Mouse (Mus musculus) liver, embryonic 16.5 days (tissue): Measurements from ENCODE around the gene Ccdc82. TPM values are rescaled to one million over a fixed set of nuclear protein-coding genes. Genes with fewer than 3 reads are reported as not detected.
A peak's percentile ranks its signal among the peaks of the same experiment; 100 is the strongest.

ENCODE experiments used
- ATAC-seq: fragments of 200-750 bp; cut with Nextera tagmentation; 2 replicates; pipeline ENCODE4 v1.8.0; 2017; ENCODE audit warnings: low read depth, mild to moderate bottlenecking, moderate number of reproducible peaks, moderate library complexity
- H3K27ac ChIP-seq: fragments of 300-500 bp; sonication (generic); 2 replicates; pipeline ENCODE4 v1.5.1; 2014; ENCODE audit warnings: mild to moderate bottlenecking, low read length
- H3K27me3 ChIP-seq: fragments of 300-500 bp; sonication (generic); 2 replicates; pipeline ENCODE4 v1.6.1; 2014; ENCODE audit warnings: low read depth, low read length, mixed read lengths; ENCODE audit not compliant: control insufficient read depth, insufficient read depth
- H3K36me3 ChIP-seq: fragments of 300-500 bp; sonication (generic); 2 replicates; pipeline ENCODE4 v1.6.1; 2014; ENCODE audit warnings: mild to moderate bottlenecking; ENCODE audit not compliant: control insufficient read depth, insufficient read depth
- H3K4me1 ChIP-seq: fragments of 300-500 bp; sonication (generic); 2 replicates; pipeline ENCODE4 v1.6.1; 2014; ENCODE audit warnings: low read depth, low read length, mixed read lengths; ENCODE audit not compliant: control insufficient read depth
- H3K4me2 ChIP-seq: fragments of 300-500 bp; sonication (generic); 2 replicates; pipeline ENCODE4 v1.6.1; 2014; ENCODE audit warnings: low read depth, low read length, mixed read lengths
- H3K4me3 ChIP-seq: fragments of 300-500 bp; sonication (generic); 2 replicates; pipeline ENCODE4 v1.5.1; 2014; ENCODE audit warnings: low read depth, mild to moderate bottlenecking, low read length
- H3K9ac ChIP-seq: fragments of 300-500 bp; sonication (generic); 2 replicates; pipeline ENCODE4 v1.6.1; 2014; ENCODE audit warnings: low read depth, low read length
- H3K9me3 ChIP-seq: fragments of 300-500 bp; sonication (generic); replicated peaks from 2 replicates; pipeline ENCODE4 v1.6.1; 2016; ENCODE audit warnings: low read length; ENCODE audit not compliant: control insufficient read depth
- WGBS: fragments of 180-500 bp; shearing (Covaris S2); extraction: QIAGEN DNeasy Blood & Tissue Kit; methylation state at CpG from one replicate; pipeline ENCODE4 v1.1.7; 2014; ENCODE audit not compliant: insufficient replicate concordance; 5-methylcytosine and 5-hydroxymethylcytosine counted together
- polyA plus RNA-seq: library from polyadenylated mRNA; unstranded; fragments of >200 nt; fragmentation: Nextera tagmentation; extraction: Ambion mirVana; gene quantifications from 2 replicates; pipeline ENCODE4 v1.2.1, GENCODE M21; 2015

Gene Ccdc82
- polyA plus RNA-seq = 8.8 and 9.7 TPM in 2 replicates

DNA sequence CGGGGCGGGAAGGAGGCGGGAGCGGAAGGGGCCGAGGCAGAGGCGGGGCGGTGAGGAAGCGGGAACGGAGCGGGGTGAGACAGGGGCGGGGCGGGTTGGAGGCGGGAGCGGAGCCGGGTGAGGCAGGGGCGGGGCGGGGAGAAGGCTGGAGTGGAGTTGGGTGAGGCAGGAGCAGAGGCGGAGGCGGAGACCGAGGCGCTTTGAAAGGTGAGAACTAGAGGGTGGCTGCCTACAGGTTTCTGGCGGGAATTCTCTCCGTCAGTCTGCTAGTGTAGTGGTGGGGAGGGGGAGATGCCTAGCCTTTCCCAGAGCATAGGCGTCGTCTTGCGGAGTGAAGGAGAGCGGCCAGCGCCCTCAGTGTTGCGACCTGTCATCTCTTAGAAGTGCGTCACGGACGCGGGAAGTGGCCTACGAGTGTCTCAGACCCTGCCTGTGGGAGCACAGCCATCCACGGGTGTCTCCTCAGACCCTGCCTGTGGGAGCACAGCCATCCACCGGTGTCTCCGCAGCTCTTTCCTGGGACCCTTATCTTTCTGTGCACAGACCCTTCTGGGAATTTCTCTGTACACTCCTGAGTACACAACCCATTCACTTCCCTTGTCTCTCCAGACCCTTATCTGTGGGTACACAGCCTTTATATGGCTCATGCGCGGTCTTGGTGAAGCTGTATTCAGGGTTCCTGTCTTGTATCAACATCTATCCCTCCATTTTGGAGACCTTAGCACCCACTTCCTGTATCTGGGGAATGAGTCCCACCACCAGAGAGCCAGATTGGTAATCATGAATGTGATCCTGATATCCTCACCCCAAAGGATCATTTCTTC, at the start of gene Ccdc82:
TSS of gene Ccdc82 (plus strand) at position 141 of the 824 bp plus-strand sequence.
- H3K9me3 ChIP-seq = no peaks in the 10 kb centered on the region
- H3K4me2 ChIP-seq = peak within 1 kb of the TSS; percentile 86
- ATAC-seq = peak; percentile 99
- H3K36me3 ChIP-seq = no peaks in the 10 kb centered on the region
- WGBS = under 1% methylated on average over 21 of the region's 39 CpGs
- peak within 1 kb of the TSS; percentile 86 for H3K27ac ChIP-seq
- H3K4me3 ChIP-seq = peak within 1 kb of the TSS; percentile 84
- H3K4me1 ChIP-seq = peaks cover 13% of the 10 kb centered on the region
- H3K27me3 ChIP-seq = no peaks in the 10 kb centered on the region
- peak within 1 kb of the TSS; percentile 87 for H3K9ac ChIP-seq

DNA sequence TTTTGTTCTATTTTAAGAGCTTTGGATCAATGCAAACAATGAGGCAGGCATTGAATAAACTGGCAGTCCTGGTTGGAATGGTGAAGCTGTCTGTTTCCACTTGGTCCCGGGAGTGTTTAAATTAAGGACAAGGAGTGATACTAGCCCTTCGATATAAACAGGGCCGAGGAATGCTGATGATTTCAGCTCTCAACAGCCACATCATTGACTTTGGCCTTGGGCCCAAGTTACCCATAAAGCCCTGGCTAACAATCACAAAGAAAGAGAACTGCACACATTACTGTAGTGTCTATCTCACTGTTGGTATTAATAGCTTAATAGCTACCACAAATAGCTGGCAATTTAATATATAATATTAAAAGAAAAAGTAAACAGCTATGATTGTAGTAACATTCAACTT, 46.7 kb upstream of the Ccdc82 start:
- no peak overlapping the region for H3K9ac ChIP-seq
- ATAC-seq = no peak
- 68% methylated on average over 3 of the region's 3 CpGs for WGBS

DNA sequence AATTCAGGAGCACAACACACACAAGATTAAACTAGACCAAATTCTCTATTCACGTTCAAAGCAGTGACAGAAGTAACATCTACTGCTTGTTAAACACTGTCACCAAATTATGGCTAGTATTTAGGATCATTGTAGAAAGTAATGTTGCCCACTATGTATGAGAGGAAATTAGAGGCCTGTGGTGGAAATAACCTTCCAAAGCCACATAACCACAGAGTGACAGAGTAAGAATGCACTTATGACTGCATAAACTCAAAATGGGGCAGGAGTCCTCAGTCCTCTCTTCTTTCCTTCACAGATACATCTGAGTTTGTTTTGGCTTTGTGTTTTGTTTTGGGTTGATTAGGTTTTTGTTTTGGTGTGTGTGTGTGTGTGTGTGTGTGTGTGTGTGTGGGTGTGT, 43.6 kb upstream of the Ccdc82 start:
- WGBS = 60% methylated on average over 1 of the region's 1 CpGs
- Histone ChIP-seq H3K36me3 (no peaks in the 10 kb centered on the region), H3K4me2 (no peak overlapping the region), H3K27me3 (no peaks in the 10 kb centered on the region), H3K9ac (no peak overlapping the region), H3K4me3 (no peak overlapping the region), H3K9me3 (no peaks in the 10 kb centered on the region), H3K27ac (no peak overlapping the region), H3K4me1 (no peaks in the 10 kb centered on the region; the same call in 1 of the 2 replicates)
- 0 out of 2 replicates have a peak, but pooled peaks have one; percentile 7 for ATAC-seq

More for the DNA sequence above, 46.7 kb upstream of the Ccdc82 start:
- Histone ChIP-seq H3K27ac (no peak overlapping the region), H3K4me3 (no peak overlapping the region), H3K9me3 (no peaks in the 10 kb centered on the region), H3K4me2 (no peak overlapping the region), H3K36me3 (no peaks in the 10 kb centered on the region), H3K27me3 (no peaks in the 10 kb centered on the region), H3K4me1 (no peaks in the 10 kb centered on the region; the same call in 1 of the 2 replicates)

DNA sequence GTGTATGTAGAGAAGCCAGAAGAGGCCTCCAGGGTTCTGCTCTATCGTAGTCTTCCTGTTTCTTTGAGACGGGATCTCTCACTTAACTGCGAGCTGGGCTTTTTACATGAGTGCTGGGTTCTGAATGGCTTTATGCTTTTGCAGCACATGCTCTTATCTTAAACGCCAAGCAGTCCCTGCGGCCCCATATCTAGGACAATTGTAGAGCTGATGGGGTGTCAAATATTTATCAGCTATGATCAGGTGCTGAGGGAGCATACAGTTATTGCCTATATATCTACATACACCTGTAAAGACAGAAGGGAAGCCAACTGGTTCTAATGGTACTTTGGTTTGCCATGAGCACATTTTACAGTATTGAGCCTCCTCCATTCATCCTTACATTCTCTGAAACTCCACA, 43.1 kb upstream of the Ccdc82 start:
- Histone ChIP-seq H3K4me2 (0 out of 2 replicates have a peak overlapping the region, but pooled peaks have one; percentile 6), H3K4me1 (no peaks in the 10 kb centered on the region; the same call in 1 of the 2 replicates), H3K36me3 (no peaks in the 10 kb centered on the region), H3K27ac (no peak overlapping the region), H3K4me3 (no peak overlapping the region), H3K27me3 (no peaks in the 10 kb centered on the region), H3K9me3 (no peaks in the 10 kb centered on the region), H3K9ac (no peak overlapping the region)
- 34% methylated on average over 5 of the region's 5 CpGs for WGBS
- ATAC-seq = peak; percentile 91

DNA sequence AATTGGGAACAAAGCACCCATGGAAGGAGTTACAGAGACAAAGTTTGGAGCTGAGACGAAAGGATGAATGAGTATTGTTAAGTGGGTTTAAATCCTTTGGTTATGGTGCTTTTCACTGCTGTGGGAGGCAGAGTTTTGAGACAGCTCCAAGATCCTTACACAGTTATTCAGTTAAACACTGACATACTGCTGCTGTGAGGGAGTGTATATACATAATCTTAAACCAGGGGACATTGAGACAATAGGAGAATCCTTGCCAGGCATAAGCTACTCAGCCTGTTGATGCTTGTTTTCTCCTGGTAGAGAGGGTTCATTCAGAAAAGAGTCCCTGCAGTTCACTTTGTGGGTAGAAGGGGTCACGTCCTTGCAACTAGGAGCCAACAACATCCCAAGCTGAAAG, 40.4 kb upstream of the Ccdc82 start:
- Histone ChIP-seq H3K9ac (no peak overlapping the region), H3K36me3 (no peaks in the 10 kb centered on the region), H3K4me1 (no peaks in the 10 kb centered on the region; the same call in 1 of the 2 replicates), H3K9me3 (no peaks in the 10 kb centered on the region), H3K27me3 (no peaks in the 10 kb centered on the region), H3K4me2 (no peak overlapping the region), H3K4me3 (no peak overlapping the region), H3K27ac (no peak overlapping the region)
- no peak for ATAC-seq
- WGBS = 52% methylated on average over 2 of the region's 2 CpGs

DNA sequence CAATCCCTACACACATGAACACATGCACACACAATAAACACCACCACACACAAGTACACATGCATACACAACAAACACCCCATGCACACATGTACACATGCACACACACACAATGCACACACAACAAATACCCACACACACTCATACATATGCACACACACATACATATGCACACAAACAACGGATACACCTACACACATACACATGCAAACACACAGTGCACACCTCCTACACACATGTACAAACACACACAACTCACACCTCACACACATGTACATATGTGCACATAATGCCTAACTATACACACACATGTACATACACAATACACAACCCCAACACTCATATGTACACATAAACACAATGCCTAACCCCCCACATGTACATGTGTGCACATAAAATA, 20.9 kb upstream of the Ccdc82 start:
- Histone ChIP-seq H3K4me3 (no peak overlapping the region), H3K27me3 (no peaks in the 10 kb centered on the region), H3K36me3 (no peaks in the 10 kb centered on the region), H3K9me3 (no peaks in the 10 kb centered on the region), H3K9ac (no peak overlapping the region), H3K4me1 (no peaks in the 10 kb centered on the region), H3K27ac (no peak overlapping the region), H3K4me2 (no peak overlapping the region)
- 57% methylated on average over 1 of the region's 1 CpGs for WGBS
- no peak for ATAC-seq

DNA sequence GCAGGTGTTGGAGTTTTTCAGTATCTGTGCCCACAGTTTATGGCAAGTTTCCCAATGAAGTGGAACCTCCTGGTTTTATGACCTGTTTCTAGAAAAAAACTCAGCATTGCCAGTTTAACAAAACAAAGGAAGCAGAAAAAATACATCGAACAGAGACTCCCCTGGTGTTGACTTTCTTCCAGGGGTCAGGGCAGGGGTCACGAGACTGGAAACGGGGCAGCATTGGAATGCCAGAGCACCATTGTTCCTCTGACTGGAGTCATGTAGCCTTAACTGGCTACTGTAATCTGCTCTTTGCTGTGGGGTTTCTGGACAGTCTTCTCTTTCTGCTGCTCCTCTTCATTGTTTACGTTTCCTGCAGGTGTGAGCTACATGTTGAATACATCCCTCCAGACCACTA, 16.2 kb upstream of the Ccdc82 start:
- Histone ChIP-seq H3K4me3 (no peak overlapping the region), H3K4me1 (no peaks in the 10 kb centered on the region), H3K4me2 (no peak overlapping the region), H3K36me3 (no peaks in the 10 kb centered on the region), H3K9me3 (no peaks in the 10 kb centered on the region), H3K27ac (no peak overlapping the region), H3K9ac (no peak overlapping the region), H3K27me3 (no peaks in the 10 kb centered on the region)
- 0 out of 2 replicates have a peak, but pooled peaks have one; percentile 30 for ATAC-seq
- 21% methylated on average over 4 of the region's 4 CpGs for WGBS

DNA sequence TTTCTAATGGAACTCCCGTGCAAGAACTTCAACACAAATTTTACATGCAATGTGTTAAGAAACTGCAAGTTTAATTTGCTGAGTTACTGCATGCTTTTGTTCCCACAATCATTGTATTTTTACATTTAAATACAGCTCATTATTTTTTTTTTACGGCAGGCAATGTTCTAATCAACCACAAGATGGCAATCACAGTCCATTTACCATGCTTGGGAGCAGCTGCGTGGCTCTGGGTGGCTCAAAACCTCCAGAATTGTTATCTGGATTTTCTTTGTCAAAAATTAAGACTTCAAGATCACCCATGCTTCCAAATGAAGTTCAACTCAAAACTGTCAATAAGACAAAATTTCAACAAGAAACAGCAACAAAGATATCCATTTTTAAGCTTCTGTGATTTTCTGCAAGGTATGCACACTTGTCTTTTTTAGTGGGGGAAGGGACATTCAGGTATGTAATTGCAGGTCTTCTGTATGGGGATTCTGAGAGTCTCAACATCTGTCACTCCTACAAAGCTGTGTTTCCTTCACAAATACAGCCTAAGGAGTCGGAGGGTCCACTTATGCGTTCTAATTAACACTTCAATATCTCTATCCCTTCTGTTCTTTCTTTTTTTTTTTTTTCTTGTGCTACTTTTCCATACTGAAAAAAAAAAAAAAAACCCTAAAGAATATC, 15.1 kb upstream of the Ccdc82 start:
- no peak overlapping the region for H3K4me3 ChIP-seq
- no peak overlapping the region for H3K4me2 ChIP-seq
- no peak overlapping the region for H3K9ac ChIP-seq
- H3K27ac ChIP-seq = no peak overlapping the region
- no peak for ATAC-seq
- H3K36me3 ChIP-seq = no peaks in the 10 kb centered on the region
- WGBS = 25% methylated on average over 5 of the region's 5 CpGs
- no peaks in the 10 kb centered on the region for H3K4me1 ChIP-seq
- H3K27me3 ChIP-seq = no peaks in the 10 kb centered on the region
- no peaks in the 10 kb centered on the region for H3K9me3 ChIP-seq

DNA sequence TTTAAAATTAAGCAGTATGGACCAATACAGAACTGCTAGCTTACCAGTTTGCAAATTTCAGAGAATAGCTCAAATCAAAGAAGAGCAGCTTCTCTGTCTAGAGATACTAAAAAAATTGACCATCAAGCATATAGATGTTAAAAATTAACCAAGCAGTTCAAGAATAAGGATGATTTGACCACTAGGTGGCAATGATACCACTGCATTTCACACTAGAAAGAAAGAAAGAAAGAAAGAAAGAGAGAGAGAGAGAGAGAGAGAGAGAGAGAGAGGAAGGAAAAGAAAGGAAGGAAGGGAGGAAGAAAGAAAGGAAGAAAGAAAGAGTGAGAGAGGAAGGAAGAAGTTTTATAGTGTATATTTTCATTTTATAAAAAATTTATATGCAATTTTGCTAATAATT, 4.4 kb upstream of the Ccdc82 start:
- peaks cover 10% of the 10 kb centered on the region for H3K4me1 ChIP-seq
- H3K4me3 ChIP-seq = no peak overlapping the region
- no peaks in the 10 kb centered on the region for H3K27me3 ChIP-seq
- H3K9me3 ChIP-seq = no peaks in the 10 kb centered on the region
- H3K9ac ChIP-seq = no peak overlapping the region
- H3K4me2 ChIP-seq = no peak overlapping the region
- H3K36me3 ChIP-seq = no peaks in the 10 kb centered on the region
- H3K27ac ChIP-seq = no peak overlapping the region
- no peak for ATAC-seq
